Mouse (Mus musculus): Measurements from ENCODE around the gene Hbp1.

DNA sequence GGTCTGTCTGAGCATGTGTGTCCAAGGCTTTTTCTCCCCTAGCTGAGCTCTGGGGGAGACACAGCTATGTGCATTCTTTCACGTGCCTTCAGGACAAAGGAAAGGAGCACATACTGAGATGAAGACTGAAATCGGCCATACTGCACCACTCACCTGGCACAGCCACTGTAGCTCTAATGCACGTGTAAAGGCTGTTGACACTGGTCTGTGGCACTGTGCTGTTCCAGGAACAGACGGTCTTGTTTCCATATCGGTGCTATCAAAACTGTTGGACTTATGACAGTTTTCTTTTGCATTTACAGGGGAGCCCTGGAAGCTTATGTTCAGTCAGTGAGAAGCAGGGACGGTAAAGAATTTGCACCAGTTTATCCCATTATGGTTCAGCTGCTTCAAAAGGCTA lies 25.0 kb downstream of the Hbp1 start:
- TF ChIP-seq POLR2A (IDR thresholded peaks at IDR 0.05; ENCODE audit: insufficient read length, low read depth) (no peak), USF1 (IDR thresholded peaks at IDR 0.05; ENCODE audit: low read depth) (no peak), REST (IDR thresholded peaks at IDR 0.05; ENCODE audit: insufficient read depth, insufficient read length) (no peak), MYOG (IDR thresholded peaks at IDR 0.05; ENCODE audit: control insufficient read depth in 1 of 3, insufficient read depth in 1 of 3, insufficient read length in 2 of 3, low read depth in 2 of 3) (no peak), MAX (IDR thresholded peaks at IDR 0.05; ENCODE audit: low read depth) (no peak), CEBPB (IDR thresholded peaks at IDR 0.05; ENCODE audit: insufficient read depth, poor library complexity, severe bottlenecking) (no peak), POLR2AphosphoS2 (IDR thresholded peaks at IDR 0.05; ENCODE audit: insufficient read length, low read depth) (peak; percentile 68), E2F4 (IDR thresholded peaks at IDR 0.05; ENCODE audit: insufficient read depth) (no peak), MYOD1 (IDR thresholded peaks at IDR 0.05; ENCODE audit: control insufficient read depth in 1 of 3, insufficient read length in 2 of 3, low read depth in 2 of 3) (no peak), TCF12 (IDR thresholded peaks at IDR 0.05; ENCODE audit: insufficient read depth, poor library complexity, severe bottlenecking) (no peak), TCF3 (IDR thresholded peaks at IDR 0.05; ENCODE audit: insufficient read length, low read depth) (no peak)
